Mouse (Mus musculus): ENCODE data around the gene Tmem190. TPM values are rescaled to one million over a fixed set of nuclear protein-coding genes. Genes with fewer than 3 reads are reported as not detected.
"Not testable (repeated sequence)": the region's sequence is repeated elsewhere in the genome, so short reads cannot be mapped to it uniquely, and the experiment has no call there.

The Tmem190 gene
- polyA plus RNA-seq, 1 experiment: 534 TPM

DNA sequence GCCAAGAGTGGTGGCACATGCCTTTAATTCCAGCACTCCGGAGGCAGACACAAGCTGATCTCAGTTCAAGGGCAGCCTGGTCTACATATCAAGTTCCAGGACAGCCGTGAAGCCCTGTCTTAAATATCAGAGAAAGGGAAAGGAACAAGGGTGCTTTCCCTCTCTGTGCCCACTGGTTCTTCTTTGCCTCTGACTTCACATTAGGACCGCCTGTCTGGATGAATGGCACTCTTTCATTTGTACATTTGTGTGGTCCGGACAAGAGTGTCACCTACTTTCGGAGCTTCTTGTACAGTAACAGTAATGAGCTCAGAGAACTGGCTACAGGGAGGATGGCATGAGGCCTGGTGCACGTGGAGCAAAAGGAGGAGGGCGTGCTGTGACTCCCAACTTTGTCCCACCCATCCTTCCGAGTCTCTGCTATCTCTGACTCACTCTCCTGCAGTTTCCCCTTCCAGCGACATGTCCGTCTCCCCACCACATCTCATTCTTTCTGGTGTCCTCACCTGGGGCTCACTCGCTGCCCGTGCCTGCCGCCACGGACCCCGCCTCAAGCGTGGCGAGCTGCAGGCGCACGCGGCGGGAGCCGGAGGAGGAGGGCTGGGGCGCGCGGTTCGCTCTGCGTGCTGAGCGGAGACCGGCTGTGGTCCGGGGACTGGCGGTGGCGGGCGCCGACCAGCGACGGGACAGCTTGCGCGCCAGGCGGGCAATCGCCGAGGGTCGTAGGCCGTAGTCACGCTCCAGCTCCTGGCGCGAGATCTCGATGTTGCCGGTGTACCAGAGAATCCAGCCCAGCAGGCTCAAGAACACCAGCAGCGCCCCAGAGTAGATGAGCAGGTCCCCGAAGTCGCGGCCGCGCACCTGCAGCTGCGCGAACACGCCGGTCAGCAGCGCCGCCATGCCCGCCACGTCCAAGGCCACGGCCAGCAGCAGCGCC, 6.0 kb downstream of the Tmem190 start:
- H3K4me3 ChIP-seq (ENCODE audit: control insufficient read depth, low read depth, low read length): peak overlapping the region; percentile 74
- TF ChIP-seq CTCF (IDR thresholded peaks at IDR 0.05; ENCODE audit: control insufficient read depth, insufficient read depth, insufficient replicate concordance, low read depth, low read length) (no peak), POLR2A (IDR thresholded peaks at IDR 0.05; ENCODE audit: control insufficient read depth, low read depth, low read length) (peak; percentile 29; the same call in 1 of the 2 replicates)
- no peaks in the 10 kb centered on the region for H3K27me3 ChIP-seq (ENCODE audit: control insufficient read depth, insufficient read depth, low read length)
- peaks cover 2% of the 10 kb centered on the region for H3K4me1 ChIP-seq (ENCODE audit: control insufficient read depth, insufficient read depth, low read length)
- H3K36me3 ChIP-seq (ENCODE audit: control insufficient read depth, insufficient read depth, low read length): no peaks in the 10 kb centered on the region
- 0 out of 2 replicates have a peak overlapping the region, but pooled peaks have one; percentile 0 for H3K27ac ChIP-seq (ENCODE audit: control insufficient read depth, insufficient read depth, low read depth, low read length)

DNA sequence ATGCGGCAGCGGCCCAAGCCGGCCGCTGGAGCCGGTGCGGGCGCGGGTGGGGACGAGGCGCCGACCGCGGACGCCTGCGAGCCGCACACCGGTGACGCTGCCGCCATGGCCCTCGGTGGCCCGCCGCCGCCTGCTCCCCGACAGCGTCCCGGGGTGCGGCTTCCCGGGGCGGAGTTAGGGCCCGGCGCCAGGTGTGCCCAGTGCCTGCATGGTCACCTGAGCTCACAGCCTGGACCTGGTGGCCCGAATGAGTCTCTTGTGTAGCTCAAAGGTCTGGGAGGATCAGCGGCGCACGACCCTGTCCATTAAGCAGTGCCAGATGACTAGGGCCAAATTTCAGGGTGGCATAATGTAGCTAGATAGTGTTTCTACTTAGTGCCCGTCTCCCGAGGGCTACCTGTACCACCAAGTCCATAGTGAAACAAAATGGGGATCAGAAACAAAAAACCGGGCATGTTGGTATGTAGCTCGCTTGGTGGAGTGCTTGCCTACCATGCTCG, 6.7 kb downstream of the Tmem190 start, which contains the start of gene Tmem238:
TSS of gene Tmem238 (minus strand) at position 221 of the 500 bp plus-strand sequence.
- no peaks in the 10 kb centered on the region for H3K27me3 ChIP-seq (ENCODE audit: control insufficient read depth, insufficient read depth, low read length)
- no peaks in the 10 kb centered on the region for H3K36me3 ChIP-seq (ENCODE audit: control insufficient read depth, insufficient read depth, low read length)
- H3K4me1 ChIP-seq (ENCODE audit: control insufficient read depth, insufficient read depth, low read length): peaks cover 2% of the 10 kb centered on the region
- TF ChIP-seq CTCF (IDR thresholded peaks at IDR 0.05; ENCODE audit: control insufficient read depth, insufficient read depth, insufficient replicate concordance, low read depth, low read length): no peak
- TF ChIP-seq POLR2A (IDR thresholded peaks at IDR 0.05; ENCODE audit: control insufficient read depth, low read depth, low read length): no peak
- 0 out of 2 replicates have a peak within 1 kb of the TSS, but pooled peaks have one; percentile 0 for H3K27ac ChIP-seq (ENCODE audit: control insufficient read depth, insufficient read depth, low read depth, low read length)
- peak within 1 kb of the TSS; percentile 74 for H3K4me3 ChIP-seq (ENCODE audit: control insufficient read depth, low read depth, low read length)

DNA sequence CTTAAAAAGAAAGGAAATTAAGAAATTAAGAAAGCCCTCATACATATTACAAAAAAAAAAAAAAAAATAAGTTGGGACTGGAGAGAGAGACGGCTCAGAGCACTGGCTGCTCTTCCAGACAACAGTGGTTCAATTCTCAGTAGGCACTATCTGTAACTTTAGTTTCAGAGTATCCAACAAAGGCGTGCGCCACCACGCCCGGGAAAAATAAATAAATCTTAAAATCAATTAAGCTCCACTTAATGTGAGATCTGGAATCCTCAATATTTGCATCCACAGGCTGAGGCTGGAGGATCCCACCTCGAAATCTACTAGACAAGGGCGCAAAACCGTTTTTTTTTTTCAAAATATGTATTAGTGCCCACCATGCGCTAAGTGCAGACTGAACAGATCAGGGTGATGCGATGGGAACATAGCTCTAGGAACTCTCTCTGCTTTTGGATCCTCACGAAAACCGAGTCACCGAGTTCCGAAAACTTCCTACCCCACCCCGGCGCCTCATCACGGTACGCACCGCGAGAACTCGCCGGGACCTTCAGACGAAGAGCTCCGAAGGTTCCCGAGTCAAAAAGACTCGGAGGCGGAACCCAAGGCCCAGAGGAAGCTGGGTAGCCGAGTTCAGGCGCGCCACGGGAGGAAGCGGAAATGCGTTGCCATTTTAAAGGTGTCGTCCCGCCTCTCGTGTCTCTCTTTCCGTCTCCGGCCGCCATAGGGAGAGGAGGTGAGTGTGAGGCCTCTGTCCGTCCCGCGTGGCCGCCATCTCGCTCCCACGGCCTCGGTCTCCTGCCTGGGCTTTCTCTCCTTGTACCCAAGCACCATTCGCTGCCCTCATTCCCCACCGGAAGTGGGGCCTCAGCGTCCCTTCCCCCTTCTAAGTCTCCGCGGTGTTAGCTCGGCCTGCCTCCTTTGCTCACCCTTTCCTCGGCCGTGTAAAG, 9.8 kb downstream of the Tmem190 start, which contains the start of gene Rpl28:
TSS of gene Rpl28 (plus strand) at position 597 of the 935 bp plus-strand sequence.
- Histone ChIP-seq H3K27me3 (ENCODE audit: control insufficient read depth, insufficient read depth, low read length) (no peaks in the 10 kb centered on the region), H3K36me3 (ENCODE audit: control insufficient read depth, insufficient read depth, low read length) (peaks cover 2% of the 10 kb centered on the region; the same call in 1 of the 2 replicates), H3K27ac (ENCODE audit: control insufficient read depth, insufficient read depth, low read depth, low read length) (peak within 1 kb of the TSS; percentile 82), H3K4me3 (ENCODE audit: control insufficient read depth, low read depth, low read length) (peak within 1 kb of the TSS; percentile 86), H3K4me1 (ENCODE audit: control insufficient read depth, insufficient read depth, low read length) (peaks cover 2% of the 10 kb centered on the region)
- TF ChIP-seq POLR2A (IDR thresholded peaks at IDR 0.05; ENCODE audit: control insufficient read depth, low read depth, low read length) (peak; percentile 98), CTCF (IDR thresholded peaks at IDR 0.05; ENCODE audit: control insufficient read depth, insufficient read depth, insufficient replicate concordance, low read depth, low read length) (no peak)

DNA sequence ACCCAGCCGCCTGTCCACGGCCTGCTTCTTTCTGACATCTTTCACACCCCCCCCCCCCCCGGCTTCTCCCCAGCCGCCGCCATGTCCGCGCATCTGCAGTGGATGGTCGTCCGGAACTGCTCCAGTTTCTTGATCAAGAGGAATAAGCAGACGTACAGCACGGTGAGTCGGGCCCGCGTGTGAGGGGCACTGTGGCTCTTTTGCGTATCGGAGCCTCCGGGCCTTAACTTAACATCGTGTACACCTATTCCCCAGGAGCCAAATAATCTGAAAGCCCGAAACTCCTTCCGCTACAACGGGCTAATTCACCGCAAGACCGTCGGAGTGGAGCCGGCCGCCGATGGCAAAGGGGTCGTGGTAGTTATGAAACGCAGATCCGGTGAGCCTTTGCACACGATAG, 10.5 kb downstream of the Tmem190 start:
- peak overlapping the region; percentile 78 for H3K27ac ChIP-seq (ENCODE audit: control insufficient read depth, insufficient read depth, low read depth, low read length)

DNA sequence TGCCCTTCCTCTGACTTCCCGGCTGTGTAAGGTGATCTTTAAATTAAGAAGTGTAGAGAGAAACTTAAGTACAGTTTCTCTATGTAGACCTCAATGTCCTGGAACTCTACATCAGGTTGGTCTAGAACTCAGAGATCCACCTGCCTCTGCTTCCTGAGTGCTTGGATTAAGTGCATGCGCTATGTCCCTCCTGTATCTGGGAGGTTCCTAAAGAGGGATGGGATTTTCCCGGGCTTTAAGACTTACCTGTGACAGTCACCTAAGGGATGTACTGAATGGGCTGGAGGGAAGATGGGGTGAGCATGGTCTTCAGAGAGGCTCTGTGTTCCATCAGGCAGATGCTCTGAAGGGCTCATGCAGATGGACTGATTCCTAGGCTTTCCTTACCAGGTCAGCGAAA, 10.9 kb downstream of the Tmem190 start:
- Histone ChIP-seq H3K27ac (ENCODE audit: control insufficient read depth, insufficient read depth, low read depth, low read length) (no peak overlapping the region), H3K4me3 (ENCODE audit: control insufficient read depth, low read depth, low read length) (peak overlapping the region; percentile 86), H3K4me1 (ENCODE audit: control insufficient read depth, insufficient read depth, low read length) (no peaks in the 10 kb centered on the region; the same call in 1 of the 2 replicates), H3K27me3 (ENCODE audit: control insufficient read depth, insufficient read depth, low read length) (no peaks in the 10 kb centered on the region), H3K36me3 (ENCODE audit: control insufficient read depth, insufficient read depth, low read length) (peaks cover 2% of the 10 kb centered on the region; the same call in 1 of the 2 replicates)
- TF ChIP-seq POLR2A (IDR thresholded peaks at IDR 0.05; ENCODE audit: control insufficient read depth, low read depth, low read length): no peak
- no peak for TF ChIP-seq CTCF (IDR thresholded peaks at IDR 0.05; ENCODE audit: control insufficient read depth, insufficient read depth, insufficient replicate concordance, low read depth, low read length)

More for the DNA sequence above, 10.5 kb downstream of the Tmem190 start:
- not testable (repeated sequence) for H3K27me3 ChIP-seq (ENCODE audit: control insufficient read depth, insufficient read depth, low read length); H3K4me1 ChIP-seq (ENCODE audit: control insufficient read depth, insufficient read depth, low read length); H3K36me3 ChIP-seq (ENCODE audit: control insufficient read depth, insufficient read depth, low read length)
- peak overlapping the region; percentile 86 for H3K4me3 ChIP-seq (ENCODE audit: control insufficient read depth, low read depth, low read length)

DNA sequence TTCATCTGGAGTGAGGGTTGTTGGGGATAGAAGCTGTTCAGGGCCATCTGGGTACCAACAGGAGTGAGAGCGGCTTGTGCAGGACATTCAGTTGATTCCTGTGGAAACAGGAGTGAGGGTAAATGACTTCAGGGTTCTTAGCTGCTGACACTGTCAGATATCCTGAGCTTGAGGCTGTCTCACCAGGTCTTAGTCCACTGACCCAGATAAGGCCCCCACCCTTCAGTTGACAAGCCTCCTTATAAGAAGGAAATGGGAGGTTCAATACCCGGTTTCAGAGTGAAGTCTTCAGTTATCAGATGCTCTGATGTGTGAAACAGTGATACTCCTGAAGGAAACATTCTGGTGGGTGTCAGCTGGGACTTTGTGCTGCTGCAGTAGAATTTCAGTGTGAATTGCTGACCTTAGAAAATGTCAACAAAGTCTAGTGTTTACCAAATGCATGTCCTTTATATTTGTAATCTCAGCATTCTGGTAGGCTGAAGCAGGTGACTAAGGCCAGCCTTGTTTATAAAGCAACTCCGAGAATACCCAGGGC, 12.0 kb downstream of the Tmem190 start:
- peaks cover 2% of the 10 kb centered on the region; the same call in 1 of the 2 replicates for H3K36me3 ChIP-seq (ENCODE audit: control insufficient read depth, insufficient read depth, low read length)
- TF ChIP-seq POLR2A (IDR thresholded peaks at IDR 0.05; ENCODE audit: control insufficient read depth, low read depth, low read length) (no peak), CTCF (IDR thresholded peaks at IDR 0.05; ENCODE audit: control insufficient read depth, insufficient read depth, insufficient replicate concordance, low read depth, low read length) (no peak)

More for the DNA sequence above, 12.0 kb downstream of the Tmem190 start:
- no peaks in the 10 kb centered on the region for H3K4me1 ChIP-seq (ENCODE audit: control insufficient read depth, insufficient read depth, low read length)
- no peaks in the 10 kb centered on the region for H3K27me3 ChIP-seq (ENCODE audit: control insufficient read depth, insufficient read depth, low read length)
- no peak overlapping the region for H3K4me3 ChIP-seq (ENCODE audit: control insufficient read depth, low read depth, low read length)
- no peak overlapping the region for H3K27ac ChIP-seq (ENCODE audit: control insufficient read depth, insufficient read depth, low read depth, low read length)

Data from testis, adult 2 months (tissue).